Mouse (Mus musculus) midbrain, embryonic 13.5 days (tissue): ENCODE measurements around the gene Bcl11a. TPM values are rescaled to one million over a fixed set of nuclear protein-coding genes. Genes with fewer than 3 reads are reported as not detected.
"Not testable (repeated sequence)": the region's sequence is repeated elsewhere in the genome, so short reads cannot be mapped to it uniquely, and the experiment has no call there.

Experiments used
- ATAC-seq: fragments of 200-750 bp; cut with Nextera tagmentation; 2 replicates; pipeline ENCODE4 v1.8.0; 2017; ENCODE audit warnings: mild to moderate bottlenecking, moderate TSS enrichment, moderate library complexity
- H3K27ac ChIP-seq: fragments of 300-500 bp; sonication (generic); 2 replicates; pipeline ENCODE4 v1.5.1; 2015; ENCODE audit warnings: inconsistent platforms, mild to moderate bottlenecking, moderate library complexity
- H3K27me3 ChIP-seq: fragments of 300-500 bp; sonication (generic); 2 replicates; pipeline ENCODE4 v1.6.1; 2015; ENCODE audit warnings: mild to moderate bottlenecking, inconsistent platforms
- H3K36me3 ChIP-seq: fragments of 300-500 bp; sonication (generic); 2 replicates; pipeline ENCODE4 v1.6.1; 2015; ENCODE audit warnings: mild to moderate bottlenecking, inconsistent platforms
- H3K4me1 ChIP-seq: fragments of 300-500 bp; sonication (generic); replicated peaks from 2 replicates; pipeline ENCODE4 v1.6.1; 2015; ENCODE audit warnings: inconsistent platforms
- H3K4me2 ChIP-seq: fragments of 300-500 bp; sonication (generic); replicated peaks from 2 replicates; pipeline ENCODE4 v1.6.1; 2015; ENCODE audit warnings: moderate library complexity, mild to moderate bottlenecking, inconsistent platforms
- H3K4me3 ChIP-seq: fragments of 300-500 bp; sonication (generic); replicated peaks from 2 replicates; pipeline ENCODE4 v1.5.1; 2015; ENCODE audit warnings: mild to moderate bottlenecking, inconsistent platforms
- H3K9ac ChIP-seq: fragments of 300-500 bp; sonication (generic); replicated peaks from 2 replicates; pipeline ENCODE4 v1.6.1; 2015; ENCODE audit warnings: mild to moderate bottlenecking, inconsistent platforms
- H3K9me3 ChIP-seq: fragments of 300-500 bp; sonication (generic); 2 replicates; pipeline ENCODE4 v1.6.1; 2016; ENCODE audit warnings: mild to moderate bottlenecking, inconsistent platforms
- WGBS: fragments of 180-500 bp; shearing (Covaris S2); methylation state at CpG from one replicate; pipeline ENCODE4 v1.1.7; 2015; 5-methylcytosine and 5-hydroxymethylcytosine counted together
- polyA plus RNA-seq: library from polyadenylated mRNA; unstranded; fragments of >200 nt; fragmentation: Nextera tagmentation; extraction: Ambion mirVana; gene quantifications from 2 replicates; pipeline ENCODE4 v1.2.1, GENCODE M21; 2015

Bcl11a gene
- polyA plus RNA-seq, 1 experiment from 2014 or later, result 102 TPM

- H3K4me3 ChIP-seq, result no peak overlapping the region
- peaks cover 60% of the 10 kb centered on the region for H3K4me1 ChIP-seq
- no peak overlapping the region for H3K4me2 ChIP-seq
- H3K27me3 ChIP-seq, result no peaks in the 10 kb centered on the region
- no peak for ATAC-seq
- H3K27ac ChIP-seq, result no peak overlapping the region
- no peaks in the 10 kb centered on the region for H3K9me3 ChIP-seq
- H3K36me3 ChIP-seq, result 0 out of 2 replicates have a peak, but pooled peaks cover 4% of the 10 kb centered on the region
- 91% methylated on average over 6 of the region's 6 CpGs for WGBS
- H3K9ac ChIP-seq, result no peak overlapping the region
Observed at GRCm38 (mm10) chr11:24125098-24125497, 47.2 kb downstream of the Bcl11a start.

DNA sequence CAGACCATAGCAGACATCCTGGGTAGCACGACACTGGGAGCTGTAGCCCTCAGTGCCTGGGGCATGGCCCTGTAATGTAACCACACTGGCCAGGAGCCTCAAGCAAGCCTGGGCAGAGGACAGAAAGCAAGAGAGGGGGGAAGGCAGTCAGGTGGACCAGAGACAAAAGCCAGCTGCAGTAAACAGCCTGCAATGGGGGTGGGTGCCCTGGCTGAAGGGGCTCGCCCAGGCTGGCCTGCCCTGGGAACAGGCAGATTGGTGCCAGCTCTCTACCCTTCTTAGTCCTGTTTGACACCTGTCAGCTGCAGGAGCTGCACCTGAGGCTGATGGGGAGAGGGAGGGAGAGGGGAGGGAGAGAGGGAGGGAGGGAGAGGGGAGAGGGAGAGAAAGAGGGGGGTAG is 50.1 kb downstream of the Bcl11a start:
- 0 out of 2 replicates have a peak, but pooled peaks have one; percentile 21 for ATAC-seq
- WGBS, result 50% methylated on average over 2 of the region's 2 CpGs
- Histone ChIP-seq H3K27ac (no peak overlapping the region; the same call in 1 of the 2 replicates), H3K36me3 (0 out of 2 replicates have a peak, but pooled peaks cover 4% of the 10 kb centered on the region), H3K4me2 (no peak overlapping the region), H3K9me3 (no peaks in the 10 kb centered on the region), H3K4me1 (peaks cover 52% of the 10 kb centered on the region), H3K27me3 (no peaks in the 10 kb centered on the region), H3K9ac (no peak overlapping the region), H3K4me3 (no peak overlapping the region)

GRCm38 (mm10) chr11:24128880-24129279 is 51.0 kb downstream of the Bcl11a start:
- H3K27me3 ChIP-seq, H3K4me3 ChIP-seq, H3K36me3 ChIP-seq, H3K9me3 ChIP-seq, H3K4me2 ChIP-seq, H3K9ac ChIP-seq, ATAC-seq, H3K27ac ChIP-seq: not testable (repeated sequence)
- WGBS, result 88% methylated on average over 4 of the region's 4 CpGs
- peaks cover 58% of the 10 kb centered on the region for H3K4me1 ChIP-seq

- WGBS, result 93% methylated on average over 5 of the region's 5 CpGs
- H3K4me1 ChIP-seq, result peaks cover 54% of the 10 kb centered on the region
- H3K9ac ChIP-seq, result no peak overlapping the region
- H3K27me3 ChIP-seq, result no peaks in the 10 kb centered on the region
- no peak overlapping the region for H3K4me2 ChIP-seq
- H3K9me3 ChIP-seq, result no peaks in the 10 kb centered on the region
- H3K36me3 ChIP-seq, result 0 out of 2 replicates have a peak, but pooled peaks cover 4% of the 10 kb centered on the region
- H3K27ac ChIP-seq, result no peak overlapping the region
- ATAC-seq, result no peak
- H3K4me3 ChIP-seq, result no peak overlapping the region
Observed at GRCm38 (mm10) chr11:24129358-24130185, 51.7 kb downstream of the Bcl11a start.

GRCm38 (mm10) chr11:24130186-24130760 is 52.4 kb downstream of the Bcl11a start:
- H3K4me3 ChIP-seq, result no peak overlapping the region
- H3K4me2 ChIP-seq, result no peak overlapping the region
- no peak overlapping the region for H3K9ac ChIP-seq
- H3K36me3 ChIP-seq, result 0 out of 2 replicates have a peak, but pooled peaks cover 4% of the 10 kb centered on the region
- no peaks in the 10 kb centered on the region for H3K27me3 ChIP-seq
- H3K27ac ChIP-seq, result no peak overlapping the region
- no peak for ATAC-seq
- H3K9me3 ChIP-seq, result no peaks in the 10 kb centered on the region
- WGBS, result 80% methylated on average over 7 of the region's 7 CpGs
- H3K4me1 ChIP-seq, result peaks cover 53% of the 10 kb centered on the region

DNA sequence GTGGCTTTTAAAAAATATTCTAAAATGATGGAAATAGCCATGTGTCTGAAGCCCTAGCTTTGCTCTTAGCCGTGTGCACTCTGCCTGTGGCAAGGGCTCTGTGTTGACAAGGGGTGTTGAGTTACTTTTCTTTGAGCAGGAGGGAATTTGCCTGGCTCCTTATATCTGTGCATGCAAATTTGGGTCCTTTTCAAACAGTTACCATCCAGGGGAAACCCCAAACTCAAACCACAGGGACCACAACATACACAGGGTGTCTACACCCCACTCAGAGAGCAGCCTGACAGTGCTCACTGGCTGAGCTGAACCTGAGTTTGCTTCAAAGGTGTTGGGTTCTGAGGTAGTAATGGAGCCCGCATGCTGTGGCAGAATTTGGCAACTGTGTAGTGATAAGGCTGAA is 54.0 kb downstream of the Bcl11a start:
- Histone ChIP-seq H3K27ac (no peak overlapping the region), H3K9ac (no peak overlapping the region), H3K4me2 (no peak overlapping the region), H3K4me3 (no peak overlapping the region), H3K36me3 (0 out of 2 replicates have a peak, but pooled peaks cover 4% of the 10 kb centered on the region), H3K27me3 (no peaks in the 10 kb centered on the region), H3K9me3 (no peaks in the 10 kb centered on the region), H3K4me1 (peaks cover 57% of the 10 kb centered on the region)
- WGBS, result 89% methylated on average over 2 of the region's 2 CpGs
- ATAC-seq, result no peak

DNA sequence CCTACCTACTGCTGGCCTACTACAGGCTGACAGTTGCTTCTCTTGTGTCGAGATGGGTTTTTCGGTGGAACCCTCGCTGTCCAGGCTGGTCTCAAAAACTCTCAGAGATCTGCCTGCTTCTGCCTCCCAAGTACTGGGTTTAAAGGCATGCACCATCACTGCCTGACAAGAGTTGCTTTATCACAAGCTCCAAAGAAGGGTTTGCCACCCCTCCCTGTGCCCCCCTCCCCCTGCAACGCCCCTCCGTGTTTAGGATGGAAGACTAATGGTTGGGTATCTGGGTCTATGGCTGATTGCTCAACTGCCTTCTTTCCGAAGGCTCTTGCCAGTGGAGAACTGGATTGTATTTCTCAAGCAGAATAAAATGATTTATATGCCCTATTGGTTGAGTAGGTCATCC is 54.5 kb downstream of the Bcl11a start:
- Histone ChIP-seq H3K36me3 (0 out of 2 replicates have a peak, but pooled peaks cover 3% of the 10 kb centered on the region), H3K27me3 (no peaks in the 10 kb centered on the region), H3K4me1 (peaks cover 57% of the 10 kb centered on the region), H3K27ac (no peak overlapping the region), H3K4me2 (no peak overlapping the region), H3K4me3 (no peak overlapping the region), H3K9ac (no peak overlapping the region), H3K9me3 (no peaks in the 10 kb centered on the region)
- 95% methylated on average over 6 of the region's 6 CpGs for WGBS
- no peak for ATAC-seq

DNA sequence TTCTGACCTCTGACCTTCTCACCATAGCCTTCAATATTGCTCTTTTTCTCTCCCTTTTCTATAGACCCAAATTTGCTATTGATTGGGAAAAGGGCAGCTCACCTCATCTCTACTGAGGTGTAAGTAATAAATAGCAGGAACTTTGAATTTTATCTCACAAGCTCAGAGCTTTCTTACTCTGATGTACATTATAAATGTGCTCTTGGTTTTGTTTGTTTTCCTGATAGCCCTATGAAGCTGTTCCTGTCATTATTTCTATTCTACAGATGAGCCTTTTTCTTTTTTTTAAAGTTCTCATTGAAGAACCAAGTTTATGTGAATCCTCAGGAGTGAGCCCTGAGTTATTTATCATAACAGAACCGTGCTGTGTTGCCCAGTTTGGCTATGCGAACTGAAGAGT is 55.0 kb downstream of the Bcl11a start:
- 90% methylated on average over 2 of the region's 2 CpGs for WGBS
- no peak overlapping the region for H3K27ac ChIP-seq
- H3K4me3 ChIP-seq, result no peak overlapping the region
- H3K9ac ChIP-seq, result no peak overlapping the region
- no peak for ATAC-seq
- no peaks in the 10 kb centered on the region for H3K36me3 ChIP-seq
- H3K9me3 ChIP-seq, result no peaks in the 10 kb centered on the region
- H3K4me1 ChIP-seq, result peaks cover 56% of the 10 kb centered on the region
- H3K27me3 ChIP-seq, result no peaks in the 10 kb centered on the region
- no peak overlapping the region for H3K4me2 ChIP-seq

GRCm38 (mm10) chr11:24133484-24133883 is 55.6 kb downstream of the Bcl11a start:
- no peaks in the 10 kb centered on the region for H3K9me3 ChIP-seq
- no peak overlapping the region for H3K27ac ChIP-seq
- 55% methylated on average over 3 of the region's 3 CpGs for WGBS
- no peaks in the 10 kb centered on the region for H3K36me3 ChIP-seq
- no peak overlapping the region for H3K4me2 ChIP-seq
- no peak overlapping the region for H3K4me3 ChIP-seq
- H3K4me1 ChIP-seq, result peaks cover 51% of the 10 kb centered on the region
- H3K27me3 ChIP-seq, result no peaks in the 10 kb centered on the region
- no peak overlapping the region for H3K9ac ChIP-seq
- no peak for ATAC-seq

DNA sequence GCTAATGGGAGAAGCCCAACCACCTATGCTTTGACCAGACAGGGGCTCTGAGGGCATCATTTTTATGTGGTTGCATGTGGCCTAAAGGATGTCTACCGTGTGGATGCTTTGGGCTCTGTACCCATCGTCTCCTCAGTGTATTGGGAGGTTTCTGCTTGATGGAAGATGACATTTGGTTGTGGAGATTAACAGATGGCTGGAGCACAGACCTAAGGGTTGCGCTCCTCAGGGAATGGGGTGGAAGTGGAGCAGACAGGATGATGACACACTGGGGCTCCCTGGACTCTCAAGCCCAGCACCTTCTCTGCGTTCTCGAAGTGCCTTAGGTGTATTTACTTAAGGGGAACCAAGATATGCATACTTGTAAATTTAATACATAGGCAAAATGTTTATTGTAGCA is 56.1 kb downstream of the Bcl11a start:
- Histone ChIP-seq H3K36me3 (no peaks in the 10 kb centered on the region), H3K4me3 (no peak overlapping the region), H3K9ac (no peak overlapping the region), H3K27me3 (no peaks in the 10 kb centered on the region), H3K4me1 (peaks cover 51% of the 10 kb centered on the region), H3K4me2 (no peak overlapping the region), H3K27ac (no peak overlapping the region), H3K9me3 (no peaks in the 10 kb centered on the region)
- ATAC-seq, result peak; percentile 44; the same call in 1 of the 2 replicates
- WGBS, result 77% methylated on average over 5 of the region's 5 CpGs

- no peak overlapping the region for H3K4me2 ChIP-seq
- WGBS, result 88% methylated on average over 2 of the region's 2 CpGs
- H3K4me1 ChIP-seq, result peaks cover 43% of the 10 kb centered on the region
- H3K9ac ChIP-seq, result no peak overlapping the region
- no peak overlapping the region for H3K27ac ChIP-seq
- H3K4me3 ChIP-seq, result no peak overlapping the region
- no peaks in the 10 kb centered on the region for H3K27me3 ChIP-seq
- no peak for ATAC-seq
- no peaks in the 10 kb centered on the region for H3K9me3 ChIP-seq
- no peaks in the 10 kb centered on the region for H3K36me3 ChIP-seq
Observed at GRCm38 (mm10) chr11:24135244-24135643, 57.4 kb downstream of the Bcl11a start.

GRCm38 (mm10) chr11:24136084-24136785 is 58.4 kb downstream of the Bcl11a start:
- H3K27ac ChIP-seq, result no peak overlapping the region
- no peak overlapping the region for H3K4me3 ChIP-seq
- H3K9ac ChIP-seq, result no peak overlapping the region
- H3K4me1 ChIP-seq, result peaks cover 45% of the 10 kb centered on the region
- H3K4me2 ChIP-seq, result no peak overlapping the region
- H3K36me3 ChIP-seq, result no peaks in the 10 kb centered on the region
- no peaks in the 10 kb centered on the region for H3K27me3 ChIP-seq
- H3K9me3 ChIP-seq, result no peaks in the 10 kb centered on the region
- no peak for ATAC-seq
- WGBS, result 90% methylated on average over 6 of the region's 6 CpGs
